Mouse (Mus musculus): Measurements from ENCODE around the gene Kcnmb3. TPM values are rescaled to one million over a fixed set of nuclear protein-coding genes. Genes with fewer than 3 reads are reported as not detected.

Kcnmb3 gene
- polyA plus RNA-seq, 1 experiment = not detected

DNA sequence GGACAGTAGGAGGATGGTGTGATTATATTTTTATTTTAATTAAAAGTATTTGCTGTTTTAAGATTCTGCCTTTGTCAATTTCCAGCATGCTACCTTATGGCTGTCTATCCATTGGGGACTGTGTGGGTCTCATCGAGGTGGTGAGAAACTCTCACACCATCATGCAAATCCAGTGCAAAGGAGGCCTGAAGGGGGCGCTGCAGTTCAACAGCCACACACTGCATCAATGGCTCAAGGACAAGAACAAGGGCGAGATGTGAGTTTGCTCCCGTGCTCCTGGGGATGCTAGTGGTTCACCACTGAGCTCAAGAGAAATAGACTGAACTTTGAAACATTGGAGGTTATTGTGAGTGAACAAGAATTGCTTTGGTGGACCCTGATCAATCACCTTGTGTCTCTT is 32.3 kb downstream of the Kcnmb3 start:
- Histone ChIP-seq H3K27me3 (ENCODE audit: control insufficient read depth, insufficient read depth, low read length, poor library complexity, severe bottlenecking) (no peaks in the 10 kb centered on the region), H3K4me3 (ENCODE audit: low read depth, low read length) (no peak overlapping the region), H3K9ac (ENCODE audit: low read depth, poor library complexity, severe bottlenecking) (no peak overlapping the region), H3K9me3 (replicated peaks; ENCODE audit: control insufficient read depth, insufficient read depth, low read length, poor library complexity, severe bottlenecking) (no peaks in the 10 kb centered on the region), H3K4me1 (ENCODE audit: control insufficient read depth, insufficient read depth, low read length) (no peaks in the 10 kb centered on the region), H3K27ac (ENCODE audit: insufficient read depth, low read length) (no peak overlapping the region), H3K36me3 (ENCODE audit: control insufficient read depth, insufficient read depth, low read length, poor library complexity, severe bottlenecking) (peaks cover 26% of the 10 kb centered on the region)
- peak; percentile 79 for TF ChIP-seq CTCF (IDR thresholded peaks at IDR 0.05; ENCODE audit: low read depth, low read length)
- no peak for TF ChIP-seq POLR2A (IDR thresholded peaks at IDR 0.05; ENCODE audit: insufficient read depth, low read length)

DNA sequence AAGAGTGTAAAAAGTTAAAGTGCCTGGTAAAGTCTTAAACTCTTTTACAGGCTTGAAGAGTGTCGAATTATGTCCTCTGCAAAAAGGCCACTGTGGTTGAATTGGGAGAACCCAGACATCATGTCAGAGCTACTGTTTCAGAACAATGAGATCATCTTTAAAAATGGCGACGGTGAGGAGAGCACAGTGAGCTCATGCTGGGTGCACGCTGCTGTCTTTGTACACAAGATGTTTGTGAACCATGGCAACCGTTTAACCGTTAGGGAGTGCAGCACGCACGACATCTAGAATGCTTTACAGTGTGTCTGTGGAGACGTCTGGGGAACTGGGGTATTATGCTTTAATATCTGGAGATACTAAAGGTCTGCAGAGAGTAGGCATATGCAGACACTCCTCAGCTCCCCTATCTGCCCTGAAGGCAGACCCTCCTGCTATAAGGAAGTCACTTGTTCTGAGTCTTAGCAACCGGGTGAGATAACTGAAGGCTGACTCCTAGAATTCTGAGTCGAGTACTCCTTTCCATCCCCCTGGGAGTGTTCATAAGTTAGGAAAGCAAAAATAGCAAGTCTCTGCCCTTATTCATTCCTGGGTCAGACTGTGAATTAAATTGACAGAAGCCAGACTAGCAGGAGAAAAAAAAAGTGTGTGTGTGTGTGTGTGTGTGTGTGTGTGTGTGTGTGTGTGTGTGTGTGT is 37.6 kb downstream of the Kcnmb3 start:
- H3K27ac ChIP-seq (ENCODE audit: insufficient read depth, low read length) = no peak overlapping the region
- TF ChIP-seq EP300 (IDR thresholded peaks at IDR 0.05; ENCODE audit: insufficient read depth, low read depth, low read length) (no peak), POLR2A (IDR thresholded peaks at IDR 0.05; ENCODE audit: insufficient read depth, low read length) (no peak), CTCF (IDR thresholded peaks at IDR 0.05; ENCODE audit: low read depth, low read length) (no peak)
- no peaks in the 10 kb centered on the region for H3K4me1 ChIP-seq (ENCODE audit: control insufficient read depth, insufficient read depth, low read length)
- H3K36me3 ChIP-seq (ENCODE audit: control insufficient read depth, insufficient read depth, low read length, poor library complexity, severe bottlenecking) = peaks cover 17% of the 10 kb centered on the region
- no peaks in the 10 kb centered on the region for H3K9me3 ChIP-seq (replicated peaks; ENCODE audit: control insufficient read depth, insufficient read depth, low read length, poor library complexity, severe bottlenecking)
- H3K9ac ChIP-seq (ENCODE audit: low read depth, poor library complexity, severe bottlenecking) = no peak overlapping the region
- H3K27me3 ChIP-seq (ENCODE audit: control insufficient read depth, insufficient read depth, low read length, poor library complexity, severe bottlenecking) = no peaks in the 10 kb centered on the region
- H3K4me3 ChIP-seq (ENCODE audit: low read depth, low read length) = no peak overlapping the region

DNA sequence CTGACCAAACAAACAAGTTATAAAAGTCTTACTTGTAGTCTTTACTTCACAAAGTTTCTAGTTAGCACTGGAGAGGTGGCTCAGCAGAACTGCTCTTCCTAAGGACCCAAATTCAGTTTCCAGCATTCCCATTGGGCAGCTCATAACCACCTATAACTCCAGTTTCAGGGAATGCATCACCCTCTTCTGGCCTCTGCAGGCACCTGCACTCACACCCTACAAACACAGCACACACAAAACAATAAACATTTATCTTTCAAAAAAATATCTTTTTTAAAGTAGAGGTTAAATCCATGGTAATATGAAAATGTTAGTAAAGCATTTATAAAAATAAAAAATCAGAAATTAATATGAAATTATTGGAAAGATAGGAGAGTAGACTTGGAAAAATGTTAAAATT is 50.3 kb downstream of the Kcnmb3 start:
- H3K4me3 ChIP-seq (ENCODE audit: low read depth, low read length) = no peak overlapping the region
- H3K9me3 ChIP-seq (replicated peaks; ENCODE audit: control insufficient read depth, insufficient read depth, low read length, poor library complexity, severe bottlenecking) = no peaks in the 10 kb centered on the region
- H3K9ac ChIP-seq (ENCODE audit: low read depth, poor library complexity, severe bottlenecking) = no peak overlapping the region
- H3K27ac ChIP-seq (ENCODE audit: insufficient read depth, low read length) = no peak overlapping the region
- no peaks in the 10 kb centered on the region for H3K4me1 ChIP-seq (ENCODE audit: control insufficient read depth, insufficient read depth, low read length)
- TF ChIP-seq CTCF (IDR thresholded peaks at IDR 0.05; ENCODE audit: low read depth, low read length) (no peak), POLR2A (IDR thresholded peaks at IDR 0.05; ENCODE audit: insufficient read depth, low read length) (no peak), EP300 (IDR thresholded peaks at IDR 0.05; ENCODE audit: insufficient read depth, low read depth, low read length) (no peak)
- peaks cover 15% of the 10 kb centered on the region for H3K36me3 ChIP-seq (ENCODE audit: control insufficient read depth, insufficient read depth, low read length, poor library complexity, severe bottlenecking)
- H3K27me3 ChIP-seq (ENCODE audit: control insufficient read depth, insufficient read depth, low read length, poor library complexity, severe bottlenecking) = no peaks in the 10 kb centered on the region

DNA sequence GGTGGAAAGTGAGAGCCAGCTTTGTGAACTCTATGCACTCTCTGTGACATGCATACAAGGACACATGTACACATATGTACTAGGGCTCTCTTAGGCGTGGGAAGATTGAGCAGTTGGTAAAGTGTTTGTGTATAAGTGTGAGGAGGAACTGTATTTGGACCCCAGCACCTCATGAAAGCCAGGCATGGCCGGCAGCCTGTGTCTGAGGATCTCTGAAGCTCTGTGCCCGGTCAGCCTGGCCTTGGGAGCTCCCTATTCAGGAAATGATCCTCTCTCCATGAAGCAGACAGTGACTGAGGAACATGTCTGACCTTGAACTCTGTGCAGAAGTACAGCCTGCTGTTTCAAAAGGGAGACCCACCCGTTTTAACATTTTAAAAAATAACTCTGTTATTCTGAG is 53.3 kb downstream of the Kcnmb3 start:
- H3K9ac ChIP-seq (ENCODE audit: low read depth, poor library complexity, severe bottlenecking) = no peak overlapping the region
- H3K27me3 ChIP-seq (ENCODE audit: control insufficient read depth, insufficient read depth, low read length, poor library complexity, severe bottlenecking) = no peaks in the 10 kb centered on the region
- no peaks in the 10 kb centered on the region for H3K4me1 ChIP-seq (ENCODE audit: control insufficient read depth, insufficient read depth, low read length)
- no peak overlapping the region for H3K4me3 ChIP-seq (ENCODE audit: low read depth, low read length)
- TF ChIP-seq EP300 (IDR thresholded peaks at IDR 0.05; ENCODE audit: insufficient read depth, low read depth, low read length) = no peak
- TF ChIP-seq POLR2A (IDR thresholded peaks at IDR 0.05; ENCODE audit: insufficient read depth, low read length) = no peak
- no peak for TF ChIP-seq CTCF (IDR thresholded peaks at IDR 0.05; ENCODE audit: low read depth, low read length)
- no peaks in the 10 kb centered on the region for H3K9me3 ChIP-seq (replicated peaks; ENCODE audit: control insufficient read depth, insufficient read depth, low read length, poor library complexity, severe bottlenecking)
- no peak overlapping the region for H3K27ac ChIP-seq (ENCODE audit: insufficient read depth, low read length)
- H3K36me3 ChIP-seq (ENCODE audit: control insufficient read depth, insufficient read depth, low read length, poor library complexity, severe bottlenecking) = peaks cover 15% of the 10 kb centered on the region

DNA sequence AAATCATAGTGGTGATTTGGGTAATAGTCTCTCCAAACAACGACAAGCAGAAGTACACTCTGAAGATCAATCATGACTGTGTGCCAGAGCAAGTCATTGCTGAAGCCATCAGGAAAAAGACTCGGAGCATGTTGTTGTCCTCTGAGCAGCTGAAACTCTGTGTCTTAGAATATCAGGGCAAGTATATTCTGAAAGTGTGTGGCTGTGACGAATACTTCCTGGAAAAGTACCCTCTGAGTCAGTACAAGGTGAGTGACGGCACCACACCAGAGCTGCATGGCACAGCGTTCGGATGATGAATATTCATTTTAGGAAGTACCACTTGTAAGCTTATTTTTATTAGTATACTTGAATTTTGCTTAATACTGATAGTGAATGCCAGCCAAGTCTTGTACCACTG is 54.2 kb downstream of the Kcnmb3 start:
- TF ChIP-seq POLR2A (IDR thresholded peaks at IDR 0.05; ENCODE audit: insufficient read depth, low read length) (no peak), CTCF (IDR thresholded peaks at IDR 0.05; ENCODE audit: low read depth, low read length) (no peak), EP300 (IDR thresholded peaks at IDR 0.05; ENCODE audit: insufficient read depth, low read depth, low read length) (no peak)
- Histone ChIP-seq H3K36me3 (ENCODE audit: control insufficient read depth, insufficient read depth, low read length, poor library complexity, severe bottlenecking) (peaks cover 15% of the 10 kb centered on the region), H3K27me3 (ENCODE audit: control insufficient read depth, insufficient read depth, low read length, poor library complexity, severe bottlenecking) (no peaks in the 10 kb centered on the region), H3K4me1 (ENCODE audit: control insufficient read depth, insufficient read depth, low read length) (no peaks in the 10 kb centered on the region), H3K9ac (ENCODE audit: low read depth, poor library complexity, severe bottlenecking) (no peak overlapping the region), H3K27ac (ENCODE audit: insufficient read depth, low read length) (no peak overlapping the region), H3K4me3 (ENCODE audit: low read depth, low read length) (no peak overlapping the region), H3K9me3 (replicated peaks; ENCODE audit: control insufficient read depth, insufficient read depth, low read length, poor library complexity, severe bottlenecking) (no peaks in the 10 kb centered on the region)

DNA sequence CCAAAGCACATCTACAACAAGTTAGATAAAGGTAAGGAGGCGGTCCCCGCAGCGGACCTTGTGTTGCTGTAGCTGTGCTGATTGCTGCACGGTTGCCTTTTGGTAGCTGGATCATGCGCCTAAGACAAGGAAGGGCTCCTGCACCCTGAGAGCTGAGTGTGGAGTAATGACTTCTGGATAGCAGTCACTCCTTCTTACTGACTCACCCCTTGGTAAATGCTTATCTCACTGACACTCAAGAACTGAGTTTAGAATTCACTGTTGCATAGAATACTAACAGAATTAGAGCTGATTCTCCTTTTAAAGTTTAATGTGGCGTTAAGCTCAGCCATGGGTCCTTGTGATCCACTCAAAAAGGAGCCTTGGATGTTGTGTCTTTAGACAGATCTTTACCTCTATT is 54.7 kb downstream of the Kcnmb3 start:
- peaks cover 15% of the 10 kb centered on the region for H3K36me3 ChIP-seq (ENCODE audit: control insufficient read depth, insufficient read depth, low read length, poor library complexity, severe bottlenecking)
- TF ChIP-seq POLR2A (IDR thresholded peaks at IDR 0.05; ENCODE audit: insufficient read depth, low read length) (no peak), EP300 (IDR thresholded peaks at IDR 0.05; ENCODE audit: insufficient read depth, low read depth, low read length) (no peak), CTCF (IDR thresholded peaks at IDR 0.05; ENCODE audit: low read depth, low read length) (no peak)
- H3K27ac ChIP-seq (ENCODE audit: insufficient read depth, low read length) = no peak overlapping the region
- no peak overlapping the region for H3K9ac ChIP-seq (ENCODE audit: low read depth, poor library complexity, severe bottlenecking)
- H3K4me1 ChIP-seq (ENCODE audit: control insufficient read depth, insufficient read depth, low read length) = no peaks in the 10 kb centered on the region
- no peaks in the 10 kb centered on the region for H3K27me3 ChIP-seq (ENCODE audit: control insufficient read depth, insufficient read depth, low read length, poor library complexity, severe bottlenecking)
- H3K4me3 ChIP-seq (ENCODE audit: low read depth, low read length) = 0 out of 2 replicates have a peak overlapping the region, but pooled peaks have one; percentile 1
- no peaks in the 10 kb centered on the region for H3K9me3 ChIP-seq (replicated peaks; ENCODE audit: control insufficient read depth, insufficient read depth, low read length, poor library complexity, severe bottlenecking)
